Mouse (Mus musculus) right cerebral cortex, postnatal 14 days (tissue): Measurements from ENCODE around the gene Polr2j.

ENCODE experiments used
- DNase-seq: peaks from one replicate; pipeline ENCODE4 v3.0.0; 2022

Polr2j gene

GRCm38 (mm10) chr5:136115891-136116783 lies at the start of gene Polr2j:
Gene Polr2j (plus strand): TSS chr5:136116631.
- peak; percentile 96 for DNase-seq

- DNase-seq: no peak
Measured at GRCm38 (mm10) chr5:136069411-136069810, 47.0 kb upstream of the Polr2j start.

GRCm38 (mm10) chr5:136073051-136073450 lies 43.4 kb upstream of the Polr2j start:
- no peak for DNase-seq

DNA sequence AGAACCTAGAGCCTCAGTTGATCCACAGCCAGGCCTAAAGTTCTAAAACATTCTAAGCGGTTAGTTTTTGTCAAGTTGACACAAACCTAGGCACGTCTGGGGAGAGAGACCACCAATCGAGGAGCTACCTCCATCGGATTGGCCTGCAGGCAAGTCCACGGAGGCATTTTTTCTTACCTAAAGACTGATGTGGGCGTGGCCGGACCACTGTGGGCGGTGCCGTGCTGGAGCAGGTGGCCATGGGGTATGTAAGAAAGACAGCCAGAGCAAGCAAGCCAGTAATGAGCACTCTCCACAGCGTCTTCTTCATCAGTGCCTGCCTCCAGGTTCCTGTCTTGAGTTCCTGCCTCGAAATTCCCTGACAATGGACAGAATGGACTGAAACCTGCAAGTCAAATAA lies 42.9 kb upstream of the Polr2j start:
- no peak for DNase-seq

DNA sequence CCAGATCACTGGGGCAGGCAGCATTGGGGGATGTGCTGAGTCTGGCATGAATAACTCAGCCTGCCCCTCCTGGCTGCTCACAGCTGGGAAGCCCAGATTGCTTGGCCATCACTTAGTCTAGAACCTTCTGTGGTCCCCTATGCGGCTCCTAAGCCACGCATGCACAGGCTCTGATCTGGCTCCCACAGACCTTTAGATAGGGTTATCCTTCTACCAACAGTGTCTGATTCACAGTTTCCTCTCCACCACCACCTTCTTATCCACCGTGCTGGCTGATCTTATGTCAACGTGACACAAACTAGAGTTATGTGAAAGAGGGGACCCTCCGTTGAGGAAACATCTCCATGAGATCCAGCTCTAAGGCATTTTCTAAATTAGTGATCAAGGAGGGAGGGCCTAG lies 41.4 kb upstream of the Polr2j start:
- DNase-seq: no peak

GRCm38 (mm10) chr5:136076284-136076683 lies 40.1 kb upstream of the Polr2j start:
- peak; percentile 39 for DNase-seq

DNA sequence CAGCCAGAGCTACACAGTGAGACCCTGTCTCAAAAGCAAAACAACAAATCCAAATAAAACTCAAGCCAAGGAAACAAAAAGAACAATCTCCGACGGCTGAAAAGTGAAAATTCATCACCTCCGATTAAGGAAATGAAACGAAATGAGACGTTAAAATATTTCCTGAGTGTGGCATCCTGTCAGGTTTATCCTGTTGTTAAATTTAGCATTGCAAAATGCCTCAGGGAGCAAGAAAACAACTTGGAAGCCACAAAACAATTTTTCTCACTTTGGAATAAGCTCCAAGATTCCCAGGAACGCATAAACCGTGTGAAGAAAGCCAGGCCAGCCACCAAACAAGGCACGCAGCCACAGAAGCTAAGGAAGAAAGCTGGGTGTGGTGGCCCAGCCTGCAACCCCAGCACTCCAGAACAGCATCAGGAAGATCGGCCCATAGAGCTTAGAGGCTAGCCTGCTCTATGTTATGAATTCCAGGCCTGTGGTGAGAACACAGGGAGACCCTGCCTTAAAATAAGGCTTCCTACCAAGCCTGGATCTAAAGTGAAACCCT lies 39.4 kb upstream of the Polr2j start:
- DNase-seq: no peak

DNA sequence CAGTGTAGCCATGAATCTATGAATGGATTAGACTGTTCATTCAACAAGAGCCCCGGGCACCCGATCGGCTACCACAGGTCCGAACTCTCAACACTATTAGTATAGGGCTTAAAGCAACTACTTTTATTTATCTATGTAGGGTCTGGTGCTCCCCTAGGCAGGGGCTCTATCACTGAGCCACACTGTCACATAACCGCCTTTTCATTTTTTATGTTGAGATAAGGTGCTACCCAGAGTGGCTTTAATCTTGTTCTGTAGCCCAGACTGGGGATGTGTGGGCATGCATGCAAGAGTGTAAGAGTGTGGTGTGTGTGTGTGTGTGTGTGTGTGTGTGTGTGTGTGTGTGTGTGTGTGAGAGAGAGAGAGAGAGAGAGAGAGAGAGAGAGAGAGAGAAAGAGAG lies 38.3 kb upstream of the Polr2j start:
- no peak for DNase-seq

- DNase-seq: no peak
Measured at GRCm38 (mm10) chr5:136082345-136082744, 34.1 kb upstream of the Polr2j start.

DNA sequence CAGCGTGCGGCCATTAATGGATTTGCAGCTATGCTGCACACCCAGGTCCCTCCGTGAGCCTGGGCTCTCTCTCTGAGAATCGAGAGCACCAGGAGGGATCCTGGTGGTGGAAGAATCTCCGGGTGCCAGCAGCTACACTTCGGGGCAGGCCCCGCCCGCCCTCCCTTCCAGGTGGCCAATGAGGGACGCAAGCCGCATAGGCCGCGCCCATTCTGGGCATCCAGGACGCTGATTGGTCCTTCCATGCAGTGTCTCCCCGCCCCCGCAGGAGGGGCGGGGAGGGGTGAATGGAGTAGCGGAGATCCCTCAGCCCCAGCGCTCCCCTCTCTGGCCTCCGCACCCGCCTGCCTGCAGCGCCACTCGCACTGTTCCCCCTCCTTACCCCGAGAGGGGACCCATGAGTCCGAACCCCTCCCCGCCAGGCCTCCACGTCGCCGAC lies 32.7 kb upstream of the Polr2j start, which contains the start of gene Rasa4:
Rasa4 (plus strand) TSS at position 248 of the 439 bp plus-strand sequence.
- DNase-seq: peak; percentile 90

- no peak for DNase-seq
Measured at GRCm38 (mm10) chr5:136084144-136084881, 32.1 kb upstream of the Polr2j start.

GRCm38 (mm10) chr5:136084891-136085651 lies 31.4 kb upstream of the Polr2j start:
- no peak for DNase-seq

- no peak for DNase-seq
Measured at GRCm38 (mm10) chr5:136086290-136086689, 30.1 kb upstream of the Polr2j start.

DNA sequence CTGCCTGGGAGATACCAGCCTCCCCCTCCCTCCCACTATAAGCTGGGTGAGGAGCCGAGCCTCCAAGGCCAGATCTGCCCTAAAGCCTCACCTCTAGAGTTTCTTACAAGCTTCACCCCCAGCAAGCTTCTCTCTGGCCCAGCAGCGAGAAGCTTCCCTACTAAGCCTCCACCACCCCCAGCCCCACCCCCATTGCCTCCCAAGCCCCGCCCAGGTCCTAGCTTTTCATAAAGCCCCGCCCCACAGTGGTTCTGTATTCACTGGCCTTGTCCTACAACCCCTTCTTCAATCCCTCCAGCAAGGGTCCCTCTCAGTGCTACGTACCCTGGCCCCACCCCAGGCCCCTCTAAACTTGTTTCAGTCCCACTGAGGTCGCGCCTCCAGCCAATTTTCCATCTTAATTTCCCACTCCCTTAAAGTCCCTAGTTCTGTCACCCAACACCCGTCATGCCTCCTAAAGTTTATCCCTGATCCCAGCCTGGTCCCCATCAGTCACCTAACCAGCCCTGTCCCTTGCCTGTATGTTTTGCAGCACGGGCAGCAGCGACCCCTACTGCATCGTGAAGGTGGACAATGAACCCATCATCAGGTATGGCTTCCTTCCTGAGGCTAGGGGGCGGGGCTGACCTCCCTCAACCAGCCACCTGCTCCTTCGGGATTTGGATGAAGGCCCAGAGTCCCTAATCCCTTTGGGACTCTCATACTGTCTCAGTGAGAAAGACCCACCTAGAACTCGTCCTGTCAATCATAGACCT lies 27.4 kb upstream of the Polr2j start:
- no peak for DNase-seq

- DNase-seq: no peak
Measured at GRCm38 (mm10) chr5:136091927-136092326, 24.5 kb upstream of the Polr2j start.

DNA sequence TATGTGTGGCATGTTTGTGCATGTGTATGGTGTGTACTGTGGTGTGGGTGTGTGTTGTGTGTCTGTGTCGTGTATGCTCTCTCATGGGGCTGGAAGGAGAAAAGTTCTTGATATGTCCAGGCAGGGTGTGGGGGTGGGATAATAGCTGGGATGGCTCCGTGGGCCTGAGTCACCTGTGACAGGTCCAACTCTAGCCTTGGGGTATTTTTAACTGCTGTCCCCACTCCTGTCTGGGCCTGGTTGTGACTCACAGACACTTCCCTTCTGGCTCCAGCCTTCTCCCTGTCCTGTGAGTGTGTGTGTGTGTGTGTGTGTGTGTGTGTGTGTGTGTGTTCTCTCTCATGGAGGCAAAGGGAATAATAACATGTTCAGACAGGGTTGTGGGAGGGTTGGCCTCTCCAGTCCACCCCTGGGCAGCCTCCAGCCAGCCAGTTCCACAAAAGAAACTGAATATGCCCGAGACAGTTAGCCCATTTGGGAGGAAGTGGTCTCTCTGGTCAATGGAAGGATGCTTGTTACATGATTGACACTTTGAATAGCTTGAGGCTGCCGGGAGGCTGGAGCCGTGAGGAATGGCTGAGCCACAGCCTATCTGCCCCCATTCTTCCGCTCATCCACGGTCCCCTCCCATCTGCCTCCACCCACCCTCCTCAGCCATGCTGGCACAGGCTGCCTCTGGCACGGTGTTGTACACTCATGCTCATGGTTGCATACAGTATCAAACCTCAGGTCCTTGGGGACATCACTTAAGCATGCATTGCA lies 22.0 kb upstream of the Polr2j start:
- no peak for DNase-seq

DNA sequence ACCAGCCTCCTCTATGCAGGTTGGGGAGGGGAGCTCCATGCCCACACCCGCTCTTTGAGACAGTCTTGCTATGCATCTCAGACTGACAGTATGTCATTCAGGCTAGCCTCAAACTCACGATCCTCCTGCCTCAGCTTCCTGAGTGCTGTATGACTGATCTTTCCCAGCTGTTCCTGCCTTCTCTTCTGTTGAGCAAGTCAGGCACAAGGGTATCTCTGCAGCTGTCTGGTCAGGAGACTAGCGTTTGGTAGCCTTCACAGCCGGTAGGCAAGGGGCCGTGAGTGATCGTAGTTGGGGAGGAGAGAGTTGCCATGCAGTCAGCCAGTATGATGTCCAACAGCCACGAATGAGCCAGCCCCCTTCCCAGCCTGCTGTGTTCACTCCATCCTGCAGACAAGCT lies 21.3 kb upstream of the Polr2j start:
- DNase-seq: no peak

DNA sequence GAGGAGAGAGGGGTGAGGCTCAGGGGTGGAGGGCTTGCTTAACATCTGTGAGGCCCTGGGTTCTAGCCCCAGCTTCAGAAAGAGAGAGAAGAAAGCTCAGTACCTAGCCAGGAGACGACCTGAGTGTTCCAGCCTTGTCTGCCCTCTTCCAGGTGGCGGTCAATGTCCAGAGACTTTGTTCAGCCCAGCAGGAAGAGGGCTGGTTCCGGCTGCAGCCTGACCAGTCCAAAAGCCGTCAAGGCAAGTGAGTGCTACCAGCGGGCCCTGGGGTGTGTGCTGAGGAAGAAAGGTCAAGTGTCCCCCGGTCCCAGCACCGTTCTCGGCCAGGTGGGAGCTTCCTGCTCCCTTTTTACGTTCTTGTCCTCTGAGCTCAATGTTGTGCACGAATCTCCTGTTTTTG lies 17.9 kb upstream of the Polr2j start:
- no peak for DNase-seq

GRCm38 (mm10) chr5:136102099-136102820 lies 14.2 kb upstream of the Polr2j start:
- DNase-seq: peak; percentile 78

- DNase-seq: no peak
Measured at GRCm38 (mm10) chr5:136104511-136104910, 11.9 kb upstream of the Polr2j start.

- DNase-seq: no peak
Measured at GRCm38 (mm10) chr5:136108486-136108885, 7.9 kb upstream of the Polr2j start.
